Mouse (Mus musculus) bone marrow macrophage, adult 2 months (primary cell): ENCODE data around the gene Dmrta1.

Source experiments
- CTCF ChIP-seq: IDR thresholded peaks from 2 replicates; pipeline ENCODE4 v1.5.1; 2012; ENCODE audit warnings: low read depth, mild to moderate bottlenecking, low read length, moderate library complexity
- POLR2A ChIP-seq: IDR thresholded peaks from 2 replicates; pipeline ENCODE4 v1.6.1; 2012; ENCODE audit warnings: mild to moderate bottlenecking, low read depth, low read length, borderline replicate concordance

DNA sequence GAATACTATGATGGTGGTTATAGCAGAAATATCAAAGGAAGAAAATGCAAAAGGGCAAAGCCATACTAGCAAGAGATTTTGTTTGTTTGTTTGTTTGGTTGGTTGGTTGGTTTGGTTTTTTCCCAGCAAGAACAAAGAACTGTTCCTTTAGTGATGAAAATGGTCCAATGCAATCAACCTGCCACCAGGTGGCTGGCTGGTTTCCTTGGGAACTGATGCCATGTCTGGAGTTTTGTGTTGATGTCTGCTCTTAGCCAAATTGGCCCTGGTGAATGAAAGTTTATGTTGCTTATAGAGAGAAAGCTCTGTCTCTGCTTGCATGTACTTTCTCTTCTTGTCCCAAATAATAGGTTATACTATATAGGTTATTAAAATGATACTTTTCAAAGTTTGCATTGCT is 18.7 kb downstream of the Dmrta1 start:
- no peak for TF ChIP-seq CTCF
- TF ChIP-seq POLR2A, result no peak
